Mouse (Mus musculus) brain, adult 2 months (tissue): Measurements from ENCODE around the gene Trim69.
"Not testable (repeated sequence)": the region's sequence is repeated elsewhere in the genome, so short reads cannot be mapped to it uniquely, and the experiment has no call there.

Experiments used
- DNase-seq: peaks from one replicate; pipeline ENCODE4 v3.0.0; 2011; ENCODE audit warnings: low read depth, low spot score

Gene Trim69

GRCm38 (mm10) chr2:122206440-122207107, 46.1 kb downstream of the Trim69 start:
- DNase-seq = no peak

- DNase-seq = no peak
Measured at GRCm38 (mm10) chr2:122210534-122211228, 50.2 kb downstream of the Trim69 start.

- not testable (repeated sequence) for DNase-seq
Measured at GRCm38 (mm10) chr2:122217075-122217474, 56.6 kb downstream of the Trim69 start.

- DNase-seq = no peak
Measured at GRCm38 (mm10) chr2:122218234-122218633, 57.7 kb downstream of the Trim69 start.

GRCm38 (mm10) chr2:122221378-122221777, 60.9 kb downstream of the Trim69 start:
- DNase-seq = no peak

GRCm38 (mm10) chr2:122221798-122222197, 61.3 kb downstream of the Trim69 start:
- DNase-seq = no peak

GRCm38 (mm10) chr2:122222272-122222671, 61.8 kb downstream of the Trim69 start:
- DNase-seq = no peak

GRCm38 (mm10) chr2:122223654-122224053, 63.2 kb downstream of the Trim69 start:
- no peak for DNase-seq
